Mouse (Mus musculus) urinary bladder, postnatal 36 days (tissue): Measurements from ENCODE around the gene Auh.

Experiments used
- DNase-seq, 2 experiments: peaks; one replicate each; pipeline ENCODE4 v3.0.0; 2022; ENCODE audit warnings: low spot score in 2 of 2, mixed read lengths in 1 of 2

Auh gene

GRCm38 (mm10) chr13:52802482-52802881 is 127.0 kb downstream of the Auh start:
- no peak for DNase-seq

DNA sequence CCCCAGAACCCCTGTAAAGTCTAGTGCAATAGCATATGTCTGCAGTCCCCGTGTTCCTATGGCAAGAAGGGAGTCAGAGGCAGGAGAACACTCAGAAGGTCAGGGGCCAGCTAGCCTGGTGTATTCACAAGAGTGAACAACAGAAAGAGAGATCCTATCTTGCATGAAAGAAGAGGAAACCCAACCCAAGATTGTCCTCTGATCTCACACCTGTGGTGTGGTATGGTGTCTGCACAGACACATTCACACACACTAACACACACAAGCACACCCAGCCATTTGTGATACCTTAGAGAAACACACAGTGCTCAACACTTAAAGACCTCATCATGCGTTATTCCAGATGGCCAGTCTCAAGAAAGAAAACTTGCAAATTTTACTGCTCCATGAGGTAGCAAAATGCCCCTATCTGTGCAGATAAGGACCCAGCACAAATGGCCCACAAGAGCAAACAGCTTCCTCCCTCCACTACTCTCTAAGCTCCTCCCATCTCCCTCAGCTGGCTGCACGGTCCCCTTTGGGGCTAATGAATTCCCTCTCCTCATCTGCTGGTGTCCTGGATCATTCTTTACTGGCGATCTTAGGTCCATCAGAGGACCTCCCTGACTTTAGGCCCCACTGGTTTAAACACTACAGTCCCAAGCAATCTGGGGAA is 128.7 kb downstream of the Auh start:
- no peak for DNase-seq

- no peak for DNase-seq
These were observed 129.4 kb downstream of the Auh start for GRCm38 (mm10) chr13:52800091-52800490.

DNA sequence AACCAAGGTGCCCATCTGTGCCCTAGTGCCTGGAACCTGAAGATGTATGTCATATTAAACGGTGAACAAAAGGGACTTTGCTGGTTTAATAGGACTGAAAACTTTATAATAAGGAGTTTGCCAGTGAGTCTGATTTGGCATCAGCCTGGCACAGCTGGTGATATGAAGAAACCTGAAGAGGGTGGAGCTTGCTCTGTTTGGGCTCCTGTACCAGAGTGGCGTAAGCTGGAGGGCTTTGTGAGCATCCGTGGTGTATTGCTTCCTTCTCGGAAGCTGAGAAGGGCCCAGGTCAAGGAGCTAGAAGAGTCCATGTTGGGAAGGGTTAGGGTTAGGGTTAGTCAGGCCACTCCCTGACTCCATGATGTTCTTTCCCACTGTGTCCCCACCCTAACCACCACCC is 135.2 kb downstream of the Auh start:
- DNase-seq = no peak

DNA sequence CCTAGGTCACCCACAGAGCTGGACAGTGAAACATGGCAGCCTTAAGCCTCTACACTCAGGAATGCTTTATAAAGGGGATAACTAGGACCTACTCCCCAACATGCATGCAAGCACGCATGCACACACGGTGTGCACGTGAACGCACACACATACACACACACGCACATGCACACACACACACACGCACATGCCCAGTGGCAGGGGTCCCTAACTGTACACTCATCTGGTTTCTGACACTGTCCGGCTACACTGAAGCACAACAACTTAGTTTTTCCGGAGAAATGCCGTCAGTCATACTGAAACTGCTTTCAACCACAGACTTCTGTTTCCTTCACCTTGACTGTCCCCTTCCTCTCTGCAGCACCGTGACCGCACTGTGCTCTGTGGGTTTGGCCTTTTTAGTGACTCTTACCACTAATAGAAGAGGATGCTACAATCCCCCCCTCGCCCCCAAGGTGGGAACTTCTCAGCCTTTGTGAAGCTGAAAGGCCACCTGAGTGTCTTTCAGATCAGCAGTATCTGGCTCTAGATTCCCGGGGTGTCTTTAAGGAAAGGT is 136.0 kb downstream of the Auh start:
- DNase-seq = no peak

- no peak for DNase-seq
These were observed 137.1 kb downstream of the Auh start for GRCm38 (mm10) chr13:52792242-52792844.

GRCm38 (mm10) chr13:52790894-52791293 is 138.6 kb downstream of the Auh start:
- DNase-seq = no peak
